22 mouse cellular contexts compared by ENCODE assay signal in the genomic region with DNA sequence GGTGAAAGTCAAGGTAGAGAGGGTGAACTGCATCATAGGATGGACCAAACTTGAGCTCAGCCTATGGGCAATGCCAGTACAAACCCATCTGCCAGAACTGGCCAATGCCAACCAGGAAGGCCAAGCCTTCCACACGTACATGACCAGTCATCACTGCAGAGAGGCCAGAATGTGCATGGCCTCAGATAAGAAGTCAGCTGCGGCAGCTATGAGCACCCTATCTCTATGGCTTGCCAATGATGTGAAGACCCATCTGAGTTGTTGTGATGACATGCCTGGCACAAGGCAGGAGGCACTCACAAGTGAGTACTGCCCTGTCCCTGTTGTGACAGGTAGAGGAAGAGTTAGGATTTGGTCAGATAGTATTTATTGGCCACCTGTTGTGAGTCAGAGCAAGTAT.
DNase-seq lines count a peak whose midpoint lies in the region; ATAC-seq lines count a peak whose summit lies in the region.
"Had no signal": no experiment of that assay in that cellular context is flagged by ENCODE, and none has a peak within 500 bp of the region (broad histone marks: within the 10 kb centered on the region; RNA-seq: fewer than 3 reads in every experiment).

No protein-coding gene starts in this region.

- H3K9ac ChIP-seq in liver, embryonic 12.5 days = no peak overlapping the region
- H3K9ac ChIP-seq in liver, embryonic 16.5 days (ENCODE audit: low read depth, low read length) = no peak overlapping the region
- H3K9ac ChIP-seq: forebrain, embryonic 13.5 days; forebrain, postnatal 0 days; heart, embryonic 13.5 days; hindbrain, embryonic 13.5 days had no signal

- no peak for ATAC-seq in megakaryocyte, adult 5-6 weeks (ENCODE audit: poor library complexity, severe bottlenecking)
- ATAC-seq in liver, embryonic 12.5 days = peak; percentile 79
- ATAC-seq in liver, embryonic 16.5 days (ENCODE audit: low read depth) = peak; percentile 32; the same call in 1 of the 2 replicates
- ATAC-seq: forebrain, embryonic 13.5 days; forebrain, postnatal 0 days had no signal

- peaks cover 33% of the 10 kb centered on the region for H3K4me1 ChIP-seq in megakaryocyte, embryonic 14.5 days
- H3K4me1 ChIP-seq in liver, embryonic 12.5 days = peaks cover 19% of the 10 kb centered on the region
- H3K4me1 ChIP-seq in liver, embryonic 16.5 days (ENCODE audit: control insufficient read depth, low read depth, low read length) = no peaks in the 10 kb centered on the region; the same call in 1 of the 2 replicates
- H3K4me1 ChIP-seq: forebrain, embryonic 13.5 days; hindbrain, embryonic 13.5 days had no signal

- DNase-seq in gastrocnemius, postnatal 36 days = no peak
- no peak for DNase-seq in testis, postnatal 14 days (ENCODE audit: low spot score)
- DNase-seq in frontal cortex, postnatal 14 days (ENCODE audit: low spot score in 2 of 2) = no peak
- no peak for DNase-seq in kidney, postnatal 10 days
- DNase-seq: adrenal gland, adult 2 months; adrenal gland, postnatal 25 days; cerebellum, adult 2 months; cerebellum, postnatal 10 days; forebrain, postnatal 0 days; gastrocnemius, adult 2 months; gastrocnemius, postnatal 25 days; heart, adult 11 months; heart, postnatal 36 days had no signal

- intact Hi-C loops in gastrocnemius, postnatal 36 days (cut with DNase I) = no loop called here

- peaks cover 7% of the 10 kb centered on the region for H3K9me3 ChIP-seq in megakaryocyte, embryonic 14.5 days
- H3K9me3 ChIP-seq in liver, embryonic 12.5 days (replicated peaks) = no peaks in the 10 kb centered on the region
- H3K9me3 ChIP-seq in liver, embryonic 16.5 days (replicated peaks; ENCODE audit: control insufficient read depth, low read length) = no peaks in the 10 kb centered on the region
- H3K9me3 ChIP-seq: embryonic facial prominence, embryonic 10.5 days; forebrain, embryonic 13.5 days; heart, embryonic 13.5 days; hindbrain, embryonic 13.5 days had no signal

- 20% methylated on average over 2 of the region's 2 CpGs for WGBS in liver, embryonic 12.5 days (ENCODE audit: insufficient replicate concordance)
- WGBS in liver, embryonic 16.5 days (ENCODE audit: insufficient replicate concordance) = 26% methylated on average over 2 of the region's 2 CpGs

- no peaks in the 10 kb centered on the region for H3K36me3 ChIP-seq in megakaryocyte, embryonic 14.5 days (replicated peaks; ENCODE audit: low read length)
- H3K36me3 ChIP-seq in liver, embryonic 12.5 days = no peaks in the 10 kb centered on the region
- no peaks in the 10 kb centered on the region for H3K36me3 ChIP-seq in liver, embryonic 16.5 days (ENCODE audit: control insufficient read depth, insufficient read depth)
- H3K36me3 ChIP-seq: embryonic facial prominence, embryonic 10.5 days; heart, embryonic 13.5 days; hindbrain, embryonic 13.5 days had no signal

- peaks cover 23% of the 10 kb centered on the region for H3K27me3 ChIP-seq in megakaryocyte, embryonic 14.5 days (replicated peaks)
- H3K27me3 ChIP-seq in liver, embryonic 12.5 days (replicated peaks) = 0 out of 2 replicates have a peak, but pooled peaks cover 5% of the 10 kb centered on the region
- no peaks in the 10 kb centered on the region for H3K27me3 ChIP-seq in liver, embryonic 16.5 days (ENCODE audit: control insufficient read depth, insufficient read depth, low read depth, low read length)
- H3K27me3 ChIP-seq: CH12.LX; forebrain, embryonic 13.5 days; heart, embryonic 13.5 days; hindbrain, embryonic 13.5 days had no signal

- no peak overlapping the region for H3K27ac ChIP-seq in liver, embryonic 12.5 days
- no peak overlapping the region for H3K27ac ChIP-seq in liver, embryonic 16.5 days (ENCODE audit: low read length)
- H3K27ac ChIP-seq: embryonic facial prominence, embryonic 10.5 days; forebrain, embryonic 13.5 days; gastrocnemius, adult 2 months; heart, embryonic 13.5 days; hindbrain, embryonic 13.5 days had no signal

- H3K4me3 ChIP-seq in megakaryocyte, embryonic 14.5 days (replicated peaks) = peak overlapping the region; percentile 55
- H3K4me3 ChIP-seq in liver, embryonic 12.5 days = no peak overlapping the region
- no peak overlapping the region for H3K4me3 ChIP-seq in liver, embryonic 16.5 days (ENCODE audit: low read depth, low read length)
- H3K4me3 ChIP-seq: embryonic facial prominence, embryonic 10.5 days; forebrain, embryonic 13.5 days; gastrocnemius, adult 2 months; heart, embryonic 13.5 days; hindbrain, embryonic 13.5 days had no signal

- H3K4me2 ChIP-seq in liver, embryonic 12.5 days = no peak overlapping the region
- no peak overlapping the region for H3K4me2 ChIP-seq in liver, embryonic 16.5 days (ENCODE audit: low read depth, low read length)
- H3K4me2 ChIP-seq: forebrain, embryonic 13.5 days; heart, embryonic 13.5 days; hindbrain, embryonic 13.5 days had no signal
